Mouse (Mus musculus): ENCODE results near the gene Ehmt2. TPM values are rescaled to one million over a fixed set of nuclear protein-coding genes. Genes with fewer than 3 reads are reported as not detected.
A peak's percentile ranks its signal among the peaks of the same experiment; 100 is the strongest.

Ehmt2 gene
- polyA plus RNA-seq, 1 experiment from 2014 or later, result 82.1 TPM

DNA sequence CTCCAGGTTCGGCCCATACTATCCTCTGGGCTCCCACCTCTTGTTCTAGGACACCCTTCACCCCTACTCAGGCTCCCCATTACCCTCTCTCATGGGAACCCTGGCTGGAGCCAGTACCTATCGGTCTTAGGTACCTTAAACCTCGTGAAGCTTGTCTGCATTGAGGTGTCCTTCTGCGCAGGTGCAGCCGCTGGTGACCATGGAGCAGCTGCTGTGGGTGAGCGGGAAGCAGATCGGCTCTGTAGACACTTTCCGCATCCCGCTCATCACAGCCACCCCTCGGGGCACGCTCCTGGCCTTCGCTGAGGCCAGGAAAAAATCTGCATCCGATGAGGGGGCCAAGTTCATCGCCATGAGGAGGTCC is 33.4 kb downstream of the Ehmt2 start:
- Histone ChIP-seq H3K4me3 (replicated peaks; ENCODE audit: low read length) (peak overlapping the region; percentile 60), H3K9ac (peak overlapping the region; percentile 73), H3K4me1 (replicated peaks; ENCODE audit: control insufficient read depth, insufficient read depth, low read length) (peaks cover 7% of the 10 kb centered on the region), H3K27ac (peak overlapping the region; percentile 51; the same call in 1 of the 2 replicates), H3K27me3 (ENCODE audit: control insufficient read depth, insufficient read depth, low read length) (no peaks in the 10 kb centered on the region), H3K36me3 (replicated peaks; ENCODE audit: control insufficient read depth, insufficient read depth) (peaks cover 35% of the 10 kb centered on the region), H3K9me3 (ENCODE audit: control insufficient read depth, low read length) (no peaks in the 10 kb centered on the region), H3K4me2 (replicated peaks) (peak overlapping the region; percentile 74)
- WGBS, result 13% methylated on average over 14 of the region's 14 CpGs
- ATAC-seq (ENCODE audit: low FRiP score) (peak; percentile 4; the same call in 1 of the 2 replicates), DNase-seq (ENCODE audit: low spot score) (peak; percentile 50)

GRCm38 (mm10) chr17:34932287-34932686 is 34.0 kb downstream of the Ehmt2 start:
- 87% methylated on average over 8 of the region's 8 CpGs for WGBS
- DNase-seq (ENCODE audit: low spot score) (no peak), ATAC-seq (ENCODE audit: low FRiP score) (no peak)
- Histone ChIP-seq H3K36me3 (replicated peaks; ENCODE audit: control insufficient read depth, insufficient read depth) (peaks cover 41% of the 10 kb centered on the region), H3K9me3 (ENCODE audit: control insufficient read depth, low read length) (no peaks in the 10 kb centered on the region), H3K4me1 (replicated peaks; ENCODE audit: control insufficient read depth, insufficient read depth, low read length) (peaks cover 7% of the 10 kb centered on the region), H3K4me3 (replicated peaks; ENCODE audit: low read length) (peak overlapping the region; percentile 60), H3K27me3 (ENCODE audit: control insufficient read depth, insufficient read depth, low read length) (no peaks in the 10 kb centered on the region), H3K27ac (no peak overlapping the region), H3K9ac (peak overlapping the region; percentile 73), H3K4me2 (replicated peaks) (peak overlapping the region; percentile 74)

DNA sequence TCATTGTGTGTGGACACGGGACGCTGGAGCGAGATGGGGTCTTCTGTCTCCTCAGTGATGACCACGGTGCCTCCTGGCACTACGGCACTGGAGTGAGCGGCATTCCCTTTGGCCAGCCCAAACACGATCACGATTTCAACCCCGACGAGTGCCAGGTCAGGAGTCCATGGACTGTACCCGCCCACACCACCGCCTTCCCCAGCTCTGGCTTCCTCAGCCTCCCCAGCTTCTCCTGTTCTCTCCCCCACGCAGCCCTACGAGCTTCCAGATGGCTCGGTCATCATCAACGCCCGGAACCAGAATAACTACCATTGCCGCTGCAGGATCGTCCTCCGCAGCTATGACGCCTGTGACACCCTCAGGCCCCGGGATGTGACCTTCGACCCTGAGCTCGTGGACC is 35.8 kb downstream of the Ehmt2 start:
- no peak overlapping the region for H3K27ac ChIP-seq
- H3K4me1 ChIP-seq (replicated peaks; ENCODE audit: control insufficient read depth, insufficient read depth, low read length), result peaks cover 7% of the 10 kb centered on the region
- no peak overlapping the region for H3K4me3 ChIP-seq (replicated peaks; ENCODE audit: low read length)
- 66% methylated on average over 24 of the region's 24 CpGs for WGBS
- DNase-seq (ENCODE audit: low spot score), result no peak
- no peaks in the 10 kb centered on the region for H3K27me3 ChIP-seq (ENCODE audit: control insufficient read depth, insufficient read depth, low read length)
- H3K36me3 ChIP-seq (replicated peaks; ENCODE audit: control insufficient read depth, insufficient read depth), result peaks cover 42% of the 10 kb centered on the region
- H3K9me3 ChIP-seq (ENCODE audit: control insufficient read depth, low read length), result no peaks in the 10 kb centered on the region
- ATAC-seq (ENCODE audit: low FRiP score), result no peak
- no peak overlapping the region for H3K4me2 ChIP-seq (replicated peaks)
- no peak overlapping the region for H3K9ac ChIP-seq

DNA sequence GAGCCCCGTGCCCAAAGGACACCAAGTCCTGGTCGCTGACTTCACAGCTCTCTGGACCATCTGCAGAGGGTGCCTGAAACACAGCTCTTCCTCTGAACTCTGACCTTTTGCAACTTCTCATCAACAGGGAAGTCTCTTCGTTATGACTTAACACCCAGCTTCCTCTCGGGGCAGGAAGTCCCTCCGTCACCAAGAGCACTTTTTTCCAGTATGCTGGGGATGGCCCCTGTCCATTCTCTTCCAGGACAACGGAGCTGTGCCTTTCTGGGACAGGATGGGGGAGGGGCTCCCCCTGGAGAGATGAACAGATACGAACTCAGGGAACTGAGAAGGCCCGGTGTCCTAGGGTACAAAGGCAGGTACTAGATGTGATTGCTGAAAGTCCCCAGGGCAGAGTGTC is 36.6 kb downstream of the Ehmt2 start:
- 58% methylated on average over 8 of the region's 8 CpGs for WGBS

GRCm38 (mm10) chr17:34937960-34938505 is 39.8 kb downstream of the Ehmt2 start:
- Histone ChIP-seq H3K4me3 (replicated peaks; ENCODE audit: low read length) (no peak overlapping the region), H3K36me3 (replicated peaks; ENCODE audit: control insufficient read depth, insufficient read depth) (peaks cover 40% of the 10 kb centered on the region), H3K27ac (no peak overlapping the region), H3K27me3 (ENCODE audit: control insufficient read depth, insufficient read depth, low read length) (no peaks in the 10 kb centered on the region), H3K4me2 (replicated peaks) (no peak overlapping the region), H3K9me3 (ENCODE audit: control insufficient read depth, low read length) (no peaks in the 10 kb centered on the region), H3K9ac (no peak overlapping the region), H3K4me1 (replicated peaks; ENCODE audit: control insufficient read depth, insufficient read depth, low read length) (no peaks in the 10 kb centered on the region)
- ATAC-seq (ENCODE audit: low FRiP score) (no peak), DNase-seq (ENCODE audit: low spot score) (no peak)
- 87% methylated on average over 6 of the region's 6 CpGs for WGBS

More for the DNA sequence above, 36.6 kb downstream of the Ehmt2 start:
- Histone ChIP-seq H3K4me2 (replicated peaks) (no peak overlapping the region), H3K4me3 (replicated peaks; ENCODE audit: low read length) (no peak overlapping the region), H3K9ac (no peak overlapping the region), H3K36me3 (replicated peaks; ENCODE audit: control insufficient read depth, insufficient read depth) (peaks cover 42% of the 10 kb centered on the region), H3K4me1 (replicated peaks; ENCODE audit: control insufficient read depth, insufficient read depth, low read length) (peaks cover 7% of the 10 kb centered on the region), H3K9me3 (ENCODE audit: control insufficient read depth, low read length) (no peaks in the 10 kb centered on the region), H3K27ac (no peak overlapping the region), H3K27me3 (ENCODE audit: control insufficient read depth, insufficient read depth, low read length) (no peaks in the 10 kb centered on the region)
- ATAC-seq (ENCODE audit: low FRiP score) (no peak), DNase-seq (ENCODE audit: low spot score) (no peak)

DNA sequence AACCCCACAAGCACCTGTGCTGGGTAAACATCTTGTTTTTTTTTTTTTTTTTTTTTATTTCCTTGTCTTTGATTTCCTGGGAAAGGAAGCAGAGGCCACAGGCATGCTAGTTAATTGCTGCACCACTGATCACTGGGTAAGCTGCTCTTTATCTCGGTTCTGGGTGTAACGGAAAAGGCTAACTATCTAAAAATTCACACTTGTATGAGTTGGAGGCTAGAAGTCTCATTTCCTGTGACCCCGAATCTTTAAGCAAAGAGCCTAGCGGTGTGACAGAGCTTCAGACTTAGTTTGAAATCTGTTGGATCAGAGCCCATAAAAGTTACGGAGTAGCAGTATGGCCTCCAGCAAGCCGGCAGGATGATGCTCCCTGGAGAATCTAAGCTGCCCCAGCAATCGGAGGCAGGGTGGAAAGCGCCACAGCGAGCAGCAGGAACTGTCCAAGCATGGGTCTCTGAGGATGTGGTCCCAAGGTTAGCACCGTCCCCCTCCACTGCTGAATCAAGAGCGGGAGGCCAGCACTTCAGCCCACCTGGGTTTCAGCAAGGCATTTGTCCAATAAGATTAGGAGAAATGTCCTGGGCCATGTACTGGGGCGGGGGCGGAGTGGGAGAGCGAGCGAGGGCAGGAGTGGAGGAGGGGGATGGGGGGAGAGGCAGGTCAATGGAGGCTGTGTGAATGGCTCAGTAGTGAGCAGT is 43.2 kb downstream of the Ehmt2 start:
- no peak for ATAC-seq (ENCODE audit: low FRiP score)
- 9% methylated on average over 15 of the region's 15 CpGs for WGBS

DNA sequence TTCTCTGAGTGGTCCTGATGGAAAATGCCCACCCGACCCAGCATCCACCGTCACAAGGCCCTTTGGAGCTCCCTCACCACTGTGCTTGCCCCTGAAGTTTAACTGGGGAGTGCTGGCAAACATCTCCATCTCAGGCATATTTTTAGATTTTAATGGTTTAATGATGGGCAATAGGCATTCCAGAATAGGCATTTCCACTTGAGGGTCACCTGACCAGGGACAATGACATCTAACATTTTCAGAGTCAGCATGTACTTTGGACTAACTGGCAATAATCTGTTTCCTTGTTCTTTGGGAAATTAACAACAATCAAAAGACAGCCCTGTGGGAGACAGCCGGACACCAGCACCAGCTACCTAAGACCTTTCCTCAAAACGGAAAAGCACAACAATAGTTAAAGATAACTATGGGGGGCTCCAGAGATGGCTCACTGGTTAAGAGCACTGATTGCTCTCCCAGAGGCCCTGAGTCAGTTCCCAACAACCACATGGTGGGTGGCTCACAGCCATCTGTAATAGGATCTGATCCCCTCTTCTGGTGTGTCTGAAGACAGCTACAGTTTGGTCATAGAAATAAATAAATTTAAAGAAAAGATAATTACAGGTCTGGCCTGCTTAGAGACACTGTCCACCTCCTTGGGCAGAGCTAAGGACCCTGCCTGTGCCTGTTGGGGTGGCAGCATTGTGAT is 45.0 kb downstream of the Ehmt2 start:
- Histone ChIP-seq H3K27ac (no peak overlapping the region), H3K4me3 (replicated peaks; ENCODE audit: low read length) (no peak overlapping the region), H3K27me3 (ENCODE audit: control insufficient read depth, insufficient read depth, low read length) (no peaks in the 10 kb centered on the region), H3K36me3 (replicated peaks; ENCODE audit: control insufficient read depth, insufficient read depth) (no peaks in the 10 kb centered on the region; the same call in 1 of the 2 replicates), H3K9ac (no peak overlapping the region), H3K4me2 (replicated peaks) (no peak overlapping the region), H3K9me3 (ENCODE audit: control insufficient read depth, low read length) (no peaks in the 10 kb centered on the region), H3K4me1 (replicated peaks; ENCODE audit: control insufficient read depth, insufficient read depth, low read length) (no peaks in the 10 kb centered on the region)
- ATAC-seq (ENCODE audit: low FRiP score) (no peak), DNase-seq (ENCODE audit: low spot score) (no peak)
- WGBS, result 84% methylated on average over 4 of the region's 4 CpGs

More for the DNA sequence above, 43.2 kb downstream of the Ehmt2 start:
- H3K36me3 ChIP-seq (replicated peaks; ENCODE audit: control insufficient read depth, insufficient read depth), result peaks cover 9% of the 10 kb centered on the region; the same call in 1 of the 2 replicates
- peak overlapping the region; percentile 6; the same call in 1 of the 2 replicates for H3K4me3 ChIP-seq (replicated peaks; ENCODE audit: low read length)
- H3K9ac ChIP-seq, result peak overlapping the region; percentile 31; the same call in 1 of the 2 replicates
- no peaks in the 10 kb centered on the region for H3K4me1 ChIP-seq (replicated peaks; ENCODE audit: control insufficient read depth, insufficient read depth, low read length)
- H3K27ac ChIP-seq, result no peak overlapping the region
- no peaks in the 10 kb centered on the region for H3K9me3 ChIP-seq (ENCODE audit: control insufficient read depth, low read length)
- peak overlapping the region; percentile 42 for H3K4me2 ChIP-seq (replicated peaks)
- no peak for DNase-seq (ENCODE audit: low spot score)
- H3K27me3 ChIP-seq (ENCODE audit: control insufficient read depth, insufficient read depth, low read length), result no peaks in the 10 kb centered on the region

GRCm38 (mm10) chr17:34944362-34944761 is 46.1 kb downstream of the Ehmt2 start:
- H3K9me3 ChIP-seq (ENCODE audit: control insufficient read depth, low read length), result no peaks in the 10 kb centered on the region
- H3K4me2 ChIP-seq (replicated peaks), result no peak overlapping the region
- no peak overlapping the region for H3K4me3 ChIP-seq (replicated peaks; ENCODE audit: low read length)
- DNase-seq (ENCODE audit: low spot score), result no peak
- H3K4me1 ChIP-seq (replicated peaks; ENCODE audit: control insufficient read depth, insufficient read depth, low read length), result no peaks in the 10 kb centered on the region
- no peak for ATAC-seq (ENCODE audit: low FRiP score)
- H3K9ac ChIP-seq, result no peak overlapping the region
- H3K27me3 ChIP-seq (ENCODE audit: control insufficient read depth, insufficient read depth, low read length), result no peaks in the 10 kb centered on the region
- H3K36me3 ChIP-seq (replicated peaks; ENCODE audit: control insufficient read depth, insufficient read depth), result peaks cover 9% of the 10 kb centered on the region
- H3K27ac ChIP-seq, result no peak overlapping the region

GRCm38 (mm10) chr17:34946486-34947140 is 48.3 kb downstream of the Ehmt2 start:
- WGBS, result 94% methylated on average over 5 of the region's 5 CpGs
- H3K9me3 ChIP-seq (ENCODE audit: control insufficient read depth, low read length), result no peaks in the 10 kb centered on the region
- ATAC-seq (ENCODE audit: low FRiP score) (no peak), DNase-seq (ENCODE audit: low spot score) (no peak)
- no peak overlapping the region for H3K27ac ChIP-seq
- H3K4me1 ChIP-seq (replicated peaks; ENCODE audit: control insufficient read depth, insufficient read depth, low read length), result peaks cover 15% of the 10 kb centered on the region
- no peak overlapping the region for H3K4me2 ChIP-seq (replicated peaks)
- H3K9ac ChIP-seq, result no peak overlapping the region
- no peak overlapping the region for H3K4me3 ChIP-seq (replicated peaks; ENCODE audit: low read length)
- H3K27me3 ChIP-seq (ENCODE audit: control insufficient read depth, insufficient read depth, low read length), result no peaks in the 10 kb centered on the region
- H3K36me3 ChIP-seq (replicated peaks; ENCODE audit: control insufficient read depth, insufficient read depth), result peaks cover 29% of the 10 kb centered on the region
